Mouse (Mus musculus) regulatory T cell (primary cell): Measurements from ENCODE around the gene Dda1.
"Not testable (repeated sequence)": the region's sequence is repeated elsewhere in the genome, so short reads cannot be mapped to it uniquely, and the experiment has no call there.

ENCODE experiments used
- in situ Hi-C: fragments of 300-600 bp; cut with MboI, MseI; formaldehyde crosslinking; loops from one replicate; pipeline ENCODE4 v1.15.1; 2025; ENCODE audit warnings: high pct_unique_total_duplicates

Dda1 gene

DNA sequence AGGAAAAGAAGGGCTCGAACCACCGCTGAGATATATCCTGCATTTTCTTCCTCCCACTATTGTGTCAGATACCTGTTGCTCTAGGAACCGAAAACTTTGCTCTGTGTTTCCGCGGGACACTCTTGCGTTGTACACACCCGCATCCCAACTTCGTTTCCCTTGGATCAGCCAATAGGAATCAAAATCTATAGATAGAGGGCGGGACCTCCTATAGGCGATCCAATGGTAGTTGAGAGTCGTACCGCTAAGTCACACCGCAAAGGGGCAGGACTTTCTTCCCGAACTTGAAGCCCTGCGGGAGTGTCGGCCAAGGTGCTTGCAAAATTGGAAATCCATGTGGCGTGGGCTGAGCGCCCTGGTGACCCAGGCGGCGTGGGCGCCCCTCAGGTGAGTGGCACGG lies 19.5 kb downstream of the Dda1 start:
- in situ Hi-C loops = loop anchor here (5.0 to 25.0 kb wide), 3 partner anchors 591 to 714 kb away; partner anchors contain the start of genes Pik3r2, Rpl18a and Tpm4

DNA sequence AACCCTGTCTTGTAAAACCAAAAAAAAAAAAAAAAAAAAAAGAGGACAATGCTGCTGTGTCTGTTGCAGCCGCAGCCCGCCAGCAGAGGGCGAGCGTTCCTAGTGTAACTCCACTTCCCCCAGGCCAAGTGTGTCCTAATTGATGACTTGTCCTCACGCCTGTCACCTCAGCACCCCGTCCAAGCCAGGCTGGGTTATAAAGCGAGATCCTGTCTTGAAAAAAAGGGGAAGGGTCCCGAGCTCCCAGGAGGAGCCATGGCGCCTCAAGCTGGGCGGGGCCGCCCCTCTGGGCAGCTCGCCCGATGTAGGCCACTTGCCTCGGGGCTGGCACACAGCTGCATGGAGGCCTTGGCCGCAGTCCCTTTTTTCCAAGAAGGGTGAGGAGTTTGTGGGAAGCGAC lies 26.0 kb downstream of the Dda1 start:
- in situ Hi-C loops = loop anchor here (25.0 kb wide), 1 partner anchor 642 kb away; the partner anchor contains the start of gene Tpm4

GRCm38 (mm10) chr8:71495811-71496210 lies 26.8 kb downstream of the Dda1 start:
- in situ Hi-C loops = loop anchor here (25.0 kb wide), 1 partner anchor 641 kb away; the partner anchor contains the start of gene Tpm4

- in situ Hi-C loops = loop anchor here (25.0 kb wide), 1 partner anchor 641 kb away; the partner anchor contains the start of gene Tpm4
These were observed 27.5 kb downstream of the Dda1 start for GRCm38 (mm10) chr8:71496481-71496880.

GRCm38 (mm10) chr8:71497077-71497645 lies 28.2 kb downstream of the Dda1 start:
- in situ Hi-C loops = loop anchor here (25.0 kb wide), 1 partner anchor 640 kb away; the partner anchor contains the start of gene Tpm4

DNA sequence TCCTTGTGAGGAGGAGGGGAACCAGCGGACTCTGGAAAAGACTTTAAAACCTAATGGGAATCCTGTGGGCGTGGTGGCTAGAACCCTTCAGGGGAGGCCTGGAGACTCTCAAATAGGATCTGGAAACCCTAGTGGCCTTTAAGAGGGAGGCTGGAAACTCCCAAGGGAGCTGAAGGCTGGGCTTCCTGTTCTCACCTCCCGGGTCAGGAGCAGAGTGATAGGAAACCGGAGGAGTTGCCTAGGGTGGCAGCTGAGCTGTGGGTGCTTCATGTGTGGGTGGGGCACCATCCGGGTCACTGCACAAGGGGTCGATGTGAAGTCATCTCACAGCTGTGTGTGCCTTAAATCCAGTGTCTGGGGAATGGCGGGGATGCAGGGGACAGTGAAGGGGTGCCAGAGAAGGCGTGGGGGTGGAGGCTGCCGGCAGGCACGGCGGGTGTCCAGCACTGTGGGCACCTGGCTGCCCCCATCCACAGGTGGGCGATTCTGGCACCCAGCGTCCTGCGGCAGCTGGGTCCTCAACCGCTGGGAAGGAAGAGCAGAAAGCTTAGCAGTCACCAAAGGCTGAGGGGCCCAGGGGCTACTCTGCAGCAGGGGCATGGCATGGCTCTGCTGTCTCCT lies 29.0 kb downstream of the Dda1 start:
- in situ Hi-C loops = loop anchor here (25.0 kb wide), 1 partner anchor 639 kb away; the partner anchor contains the start of gene Tpm4

GRCm38 (mm10) chr8:71498816-71499690 lies 30.1 kb downstream of the Dda1 start:
- in situ Hi-C loops = loop anchor here (25.0 kb wide), 1 partner anchor 638 kb away; the partner anchor contains the start of gene Tpm4

DNA sequence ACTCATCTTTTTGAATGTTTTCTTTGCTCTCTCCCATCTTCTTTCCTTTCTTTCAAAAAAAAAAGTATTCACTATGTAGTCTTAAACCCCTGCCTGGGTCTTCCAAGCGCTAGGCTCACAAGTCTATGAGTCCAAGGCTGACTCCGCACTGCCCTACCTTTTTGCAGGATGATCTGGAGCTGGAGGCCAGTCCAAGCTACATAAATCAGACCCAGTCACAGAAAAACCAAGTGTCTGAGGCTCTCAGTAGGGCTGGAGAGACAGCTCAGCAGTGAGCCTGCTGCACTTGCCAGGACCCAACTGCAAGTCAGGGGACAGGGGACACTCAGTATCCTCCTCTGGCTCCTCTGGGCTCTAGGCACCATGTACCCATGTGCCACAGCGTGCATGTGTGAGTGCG lies 35.4 kb downstream of the Dda1 start:
- in situ Hi-C loops = no loop called here

DNA sequence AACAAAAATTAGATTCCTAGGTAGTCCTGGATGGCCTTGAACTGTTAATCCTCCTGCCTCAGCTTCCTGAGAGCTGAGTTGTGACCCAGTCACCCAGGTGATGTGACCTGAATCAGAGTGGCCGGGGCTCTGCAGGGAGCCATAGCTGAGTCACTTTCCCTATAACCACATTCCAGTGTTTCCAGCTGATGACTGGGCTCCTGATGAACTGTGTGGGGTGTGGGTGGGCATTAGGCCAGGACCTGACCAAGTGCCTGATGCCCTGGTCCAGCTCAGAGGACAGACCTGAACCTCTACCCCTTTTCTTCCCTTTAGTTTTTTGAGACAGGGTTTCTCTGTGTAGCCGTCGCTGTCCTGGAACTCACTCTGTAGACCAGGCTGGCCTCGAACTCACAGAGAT lies 36.3 kb downstream of the Dda1 start:
- in situ Hi-C loops = loop anchor here (5.0 kb wide), 1 partner anchor 78 kb away; no protein-coding TSS in a partner anchor

- in situ Hi-C loops = loop anchor here (5.0 kb wide), 1 partner anchor 79 kb away; no protein-coding TSS in a partner anchor
These were observed 37.0 kb downstream of the Dda1 start for GRCm38 (mm10) chr8:71505979-71506378.

GRCm38 (mm10) chr8:71507589-71508104 lies 38.6 kb downstream of the Dda1 start:
- in situ Hi-C loops = loop anchor here (5.0 kb wide), 1 partner anchor 80 kb away; no protein-coding TSS in a partner anchor

DNA sequence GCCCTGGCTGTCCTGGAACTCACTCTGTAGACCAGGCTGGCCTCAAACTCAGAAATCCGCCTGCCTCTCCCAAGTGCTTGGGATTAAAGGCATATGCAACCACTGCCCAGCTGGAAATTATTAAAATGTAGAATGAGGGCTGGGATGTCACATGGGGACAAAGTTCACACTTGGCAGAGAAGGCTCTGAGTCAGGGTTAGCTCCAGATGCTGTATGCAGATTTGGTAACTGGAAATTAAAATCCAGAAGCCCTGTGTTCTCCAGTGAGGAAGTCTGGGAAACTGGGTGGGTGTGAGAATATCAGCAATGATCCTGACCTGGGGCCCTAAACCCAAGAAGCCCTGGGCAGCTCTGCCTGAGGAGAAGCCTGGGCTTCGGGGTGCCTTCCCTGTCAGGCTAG lies 40.3 kb downstream of the Dda1 start:
- in situ Hi-C loops = loop anchor here (5.0 kb wide), 1 partner anchor 82 kb away; no protein-coding TSS in a partner anchor

- in situ Hi-C loops = no loop called here
These were observed 42.6 kb downstream of the Dda1 start, which contains the start of gene Plvap for GRCm38 (mm10) chr8:71511644-71512043. Gene Plvap (minus strand): TSS chr8:71511752.

DNA sequence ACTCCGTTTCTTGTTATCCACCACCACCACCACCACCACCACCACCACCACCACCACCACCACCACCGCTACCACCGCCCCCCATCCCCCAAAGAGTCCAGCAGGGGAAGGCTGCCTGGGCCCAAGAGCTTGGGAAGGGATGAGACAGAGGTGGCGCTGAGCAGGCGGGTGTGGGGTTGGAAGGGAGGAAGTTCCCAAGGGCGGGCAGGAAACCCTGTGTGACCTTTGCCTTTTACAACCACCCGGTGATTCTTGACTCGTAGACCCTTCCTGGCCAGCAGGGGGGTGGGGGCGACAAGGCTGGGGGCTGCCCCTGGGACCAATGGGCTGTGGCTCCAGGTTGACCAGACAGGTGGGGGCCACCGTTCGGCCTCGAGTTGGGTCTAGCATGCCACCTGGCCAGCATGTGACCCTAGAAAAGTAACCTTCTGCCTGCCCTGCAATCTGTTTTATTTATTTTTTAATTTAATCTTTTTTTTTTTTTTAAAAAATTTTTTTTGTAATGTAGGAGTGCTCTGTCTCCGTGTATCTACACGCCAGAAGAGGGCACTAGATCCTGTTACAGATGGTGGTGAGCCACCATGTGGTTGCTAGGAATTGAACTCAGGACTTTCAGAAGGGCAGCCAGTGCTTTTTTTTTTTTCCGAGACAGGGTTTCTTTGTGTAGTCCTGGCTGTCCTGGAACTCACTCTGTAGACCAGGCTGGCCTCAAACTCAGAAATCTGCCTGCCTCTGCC lies 44.2 kb downstream of the Dda1 start:
- in situ Hi-C loops = no loop called here

GRCm38 (mm10) chr8:71515043-71515442 lies 46.0 kb downstream of the Dda1 start:
- in situ Hi-C loops = no loop called here

- in situ Hi-C loops = no loop called here
These were observed 47.8 kb downstream of the Dda1 start for GRCm38 (mm10) chr8:71516786-71517185.

DNA sequence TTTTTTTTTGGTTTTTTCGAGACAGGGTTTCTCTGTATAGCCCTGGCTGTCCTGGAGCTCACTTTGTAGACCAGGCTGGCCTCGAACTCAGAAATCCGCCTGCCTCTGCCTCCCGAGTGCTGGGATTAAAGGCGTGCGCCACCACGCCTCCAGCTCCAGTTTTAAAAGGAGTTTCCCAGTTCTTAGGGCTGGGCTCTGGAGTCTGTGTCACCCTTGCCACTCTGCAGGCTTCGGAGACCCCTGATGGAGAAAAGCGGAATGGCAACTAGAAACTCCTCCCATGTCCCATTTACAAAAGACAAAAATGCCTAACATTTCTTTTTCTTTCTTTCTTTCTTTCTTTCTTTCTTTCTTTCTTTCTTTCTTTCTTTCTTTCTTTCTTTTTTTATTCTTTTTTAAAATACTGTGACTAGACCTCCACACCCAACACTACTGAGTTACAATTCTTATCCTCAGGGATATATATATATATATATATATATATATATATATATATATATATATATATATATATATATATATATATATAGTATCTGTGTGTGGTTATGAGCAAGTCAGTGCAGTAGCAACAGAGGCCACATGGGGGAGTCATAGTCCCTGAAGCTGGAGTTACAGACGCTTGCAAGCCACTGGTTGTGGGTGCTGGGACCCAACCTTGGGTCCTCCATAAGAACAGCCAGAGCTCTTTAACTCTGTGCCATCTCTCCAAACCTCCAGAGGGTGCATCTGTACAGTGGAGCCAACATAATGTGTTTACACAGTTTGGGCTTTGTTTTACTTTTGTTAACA lies 50.2 kb downstream of the Dda1 start:
- in situ Hi-C loops = not testable (repeated sequence)

DNA sequence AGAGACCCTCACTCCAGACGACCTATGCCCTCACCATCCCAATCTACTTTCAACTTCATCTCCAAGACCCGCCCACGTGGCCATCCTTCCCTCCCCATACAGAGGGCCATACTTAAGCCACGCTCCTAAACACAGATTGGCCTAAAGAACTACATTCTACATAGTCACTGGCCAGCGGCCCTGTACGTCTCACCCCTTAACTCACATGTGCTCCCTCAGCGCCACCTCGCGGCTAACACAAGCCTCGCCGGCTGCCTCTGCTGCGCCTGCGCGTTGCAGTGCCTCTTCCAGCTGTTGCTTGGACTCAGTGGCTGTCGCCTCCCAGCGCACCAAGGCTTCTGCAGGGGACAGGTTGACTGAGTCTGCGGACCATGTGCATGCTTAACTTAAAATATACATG lies 52.6 kb downstream of the Dda1 start:
- in situ Hi-C loops = loop anchor here (5.0 kb wide), 1 partner anchor 74 kb away; no protein-coding TSS in a partner anchor

GRCm38 (mm10) chr8:71525226-71526050 lies 56.4 kb downstream of the Dda1 start, which contains the start of gene Ccdc194:
Gene Ccdc194 (minus strand): TSS chr8:71525711.
- in situ Hi-C loops = no loop called here
